Comparison of ENCODE assay signal across 16 mouse cellular contexts in genomic region chr11:8826046-8826445, GRCm38 (mm10).
"Had no signal": no experiment of that assay in that cellular context is flagged by ENCODE, and none has a peak within 500 bp of the region (broad histone marks: within the 10 kb centered on the region; RNA-seq: fewer than 3 reads in every experiment).

No protein-coding gene starts in this region.

- H3K4me2 ChIP-seq: limb, embryonic 13.5 days; liver, embryonic 15.5 days; midbrain, embryonic 12.5 days; neural tube, embryonic 13.5 days; stomach, embryonic 15.5 days had no signal

- H3K36me3 ChIP-seq: limb, embryonic 13.5 days; liver, embryonic 15.5 days; midbrain, embryonic 12.5 days; neural tube, embryonic 13.5 days; stomach, embryonic 15.5 days had no signal

- H3K27me3 ChIP-seq: limb, embryonic 13.5 days; liver, embryonic 15.5 days; megakaryocyte, embryonic 14.5 days; midbrain, embryonic 12.5 days; neural tube, embryonic 13.5 days; stomach, embryonic 15.5 days had no signal

- DNase-seq: kidney, adult 8-10 months; kidney, postnatal 25 days; layer of hippocampus, postnatal 36 days; lung, adult 2 months; lung, postnatal 10 days; retina, postnatal 1 day; thymus, adult 2 months; thymus, postnatal 25 days had no signal

- ATAC-seq: midbrain, embryonic 16.5 days had no signal

- H3K4me3 ChIP-seq: limb, embryonic 13.5 days; liver, embryonic 15.5 days; megakaryocyte, embryonic 14.5 days; midbrain, embryonic 12.5 days; neural tube, embryonic 13.5 days; stomach, embryonic 15.5 days had no signal

- H3K27ac ChIP-seq: limb, embryonic 13.5 days; liver, embryonic 15.5 days; macrophage; midbrain, embryonic 12.5 days; neural tube, embryonic 13.5 days; stomach, embryonic 15.5 days had no signal

- H3K9me3 ChIP-seq: limb, embryonic 13.5 days; liver, embryonic 15.5 days; megakaryocyte, embryonic 14.5 days; midbrain, embryonic 12.5 days; neural tube, embryonic 13.5 days; stomach, embryonic 15.5 days had no signal

- H3K4me1 ChIP-seq: liver, embryonic 15.5 days; megakaryocyte, embryonic 14.5 days; midbrain, embryonic 12.5 days; neural tube, embryonic 13.5 days; stomach, embryonic 15.5 days had no signal

- H3K9ac ChIP-seq: limb, embryonic 13.5 days; liver, embryonic 15.5 days; midbrain, embryonic 12.5 days; neural tube, embryonic 13.5 days; stomach, embryonic 15.5 days had no signal
